Mouse (Mus musculus) monocyte, adult 5-6 weeks (primary cell): ENCODE data around the gene Nme1. TPM values are rescaled to one million over a fixed set of nuclear protein-coding genes. Genes with fewer than 3 reads are reported as not detected.

Experiments used
- ATAC-seq: fragments of 153-309, 156-312 bp; replicated peaks from 2 replicates; pipeline ENCODE4 v1.8.0; 2017; ENCODE audit warnings: mild to moderate bottlenecking; ENCODE audit not compliant: low TSS enrichment, insufficient number of reproducible peaks, severe bottlenecking, poor library complexity, low FRiP score
- total RNA-seq: library from RNA; stranded (forward); fragments of 200-1000, 200-491, 200-594 nt; gene quantifications from 3 replicates; pipeline ENCODE4 v1.2.3, GENCODE M21; 2017

The Nme1 gene
- total RNA-seq, 1 experiment from 2014 or later = 18.0 TPM

DNA sequence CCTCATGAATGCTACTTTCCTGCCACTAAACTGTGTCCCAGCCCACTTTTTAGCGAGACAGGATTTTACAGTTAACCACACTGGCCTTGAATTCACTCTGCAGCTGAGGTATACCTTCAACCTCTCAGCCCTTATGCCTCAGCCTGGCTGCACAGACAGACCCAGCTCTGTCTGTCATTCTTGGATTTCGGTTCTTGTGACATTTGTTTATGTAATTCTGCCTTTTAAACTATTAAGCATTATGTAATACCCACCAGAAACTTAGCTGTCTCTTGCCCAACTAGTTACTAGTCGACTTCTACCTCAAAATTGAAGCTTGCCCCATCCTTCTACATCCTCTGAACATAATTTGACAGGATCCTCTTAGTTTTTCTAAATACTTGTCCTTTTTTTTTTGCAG, 60.5 kb downstream of the Nme1 start:
- ATAC-seq = no peak

Other genes with a start within 250 kb of the Nme1 start
- 30.5 to 33.4 TPM (median 31.9 TPM) in 3 replicates for gene Utp18, start 82.8 kb downstream of the Nme1 start, total RNA-seq
- 44.9 to 55.3 TPM (median 51.9 TPM) in 3 replicates for gene Mbtd1, start 82.7 kb downstream of the Nme1 start, total RNA-seq
- gene Nme2, start 12.3 kb downstream of the Nme1 start, total RNA-seq = 112 to 158 TPM (median 145 TPM) in 3 replicates
- gene Gm20390, start 228 bp downstream of the Nme1 start, total RNA-seq = 1.9 TPM in 1 of 3 replicates, not detected in the others
- gene Spag9, start 27.6 kb upstream of the Nme1 start, total RNA-seq = 140 to 171 TPM (median 156 TPM) in 3 replicates
- gene Tob1, start 242.9 kb upstream of the Nme1 start, total RNA-seq = 13.1 to 21.2 TPM (median 16.5 TPM) in 3 replicates